Mouse (Mus musculus) forebrain, embryonic 10.5 days (tissue): ENCODE data around the gene Fam180a. TPM values are rescaled to one million over a fixed set of nuclear protein-coding genes. Genes with fewer than 3 reads are reported as not detected.

Source experiments
- DNase-seq: peaks from one replicate; pipeline ENCODE4 v3.0.0-alpha.2; 2017; ENCODE audit warnings: low spot score; ENCODE audit errors: extremely low spot score
- H3K27ac ChIP-seq: fragments of 300-500 bp; sonication (generic); 2 replicates; pipeline ENCODE4 v1.5.1; 2016; ENCODE audit warnings: mild to moderate bottlenecking
- H3K27me3 ChIP-seq: fragments of 300-500 bp; sonication (generic); 2 replicates; pipeline ENCODE4 v1.6.1; 2016; ENCODE audit warnings: mild to moderate bottlenecking; ENCODE audit not compliant: poor library complexity, severe bottlenecking
- H3K36me3 ChIP-seq: fragments of 300-500 bp; sonication (generic); replicated peaks from 2 replicates; pipeline ENCODE4 v1.6.1; 2016; ENCODE audit warnings: mild to moderate bottlenecking, moderate library complexity
- H3K4me1 ChIP-seq: fragments of 300-500 bp; sonication (generic); 2 replicates; pipeline ENCODE4 v1.6.1; 2016
- H3K4me3 ChIP-seq: fragments of 300-500 bp; sonication (generic); 2 replicates; pipeline ENCODE4 v1.5.1; 2016; ENCODE audit warnings: mild to moderate bottlenecking, moderate library complexity
- H3K9me3 ChIP-seq: fragments of 300-500 bp; sonication (generic); 2 replicates; pipeline ENCODE4 v1.6.1; 2016; ENCODE audit warnings: mild to moderate bottlenecking, moderate library complexity
- WGBS: fragments of 180-500 bp; shearing (Covaris S2); methylation state at CpG from one replicate; pipeline ENCODE4 v1.1.7; 2016; 5-methylcytosine and 5-hydroxymethylcytosine counted together
- polyA plus RNA-seq: library from polyadenylated mRNA; unstranded; fragments of >200 nt; fragmentation: Nextera tagmentation; extraction: Ambion mirVana; gene quantifications from 2 replicates; pipeline ENCODE4 v1.2.1, GENCODE M21; 2016

Fam180a gene
- polyA plus RNA-seq, 1 experiment from 2014 or later: not detected

GRCm38 (mm10) chr6:35337836-35338235, 11.9 kb upstream of the Fam180a start:
- DNase-seq: no peak
- H3K27ac ChIP-seq: no peak overlapping the region
- 81% methylated on average over 8 of the region's 8 CpGs for WGBS
- H3K4me1 ChIP-seq: peaks cover 19% of the 10 kb centered on the region
- H3K4me3 ChIP-seq: no peak overlapping the region
- no peaks in the 10 kb centered on the region for H3K9me3 ChIP-seq
- peaks cover 5% of the 10 kb centered on the region; the same call in 1 of the 2 replicates for H3K27me3 ChIP-seq
- H3K36me3 ChIP-seq: no peaks in the 10 kb centered on the region

- WGBS: 84% methylated on average over 5 of the region's 5 CpGs
- Histone ChIP-seq H3K27me3 (peaks cover 20% of the 10 kb centered on the region; the same call in 1 of the 2 replicates), H3K36me3 (no peaks in the 10 kb centered on the region)
Measured at GRCm38 (mm10) chr6:35335452-35335851, 9.5 kb upstream of the Fam180a start.

DNA sequence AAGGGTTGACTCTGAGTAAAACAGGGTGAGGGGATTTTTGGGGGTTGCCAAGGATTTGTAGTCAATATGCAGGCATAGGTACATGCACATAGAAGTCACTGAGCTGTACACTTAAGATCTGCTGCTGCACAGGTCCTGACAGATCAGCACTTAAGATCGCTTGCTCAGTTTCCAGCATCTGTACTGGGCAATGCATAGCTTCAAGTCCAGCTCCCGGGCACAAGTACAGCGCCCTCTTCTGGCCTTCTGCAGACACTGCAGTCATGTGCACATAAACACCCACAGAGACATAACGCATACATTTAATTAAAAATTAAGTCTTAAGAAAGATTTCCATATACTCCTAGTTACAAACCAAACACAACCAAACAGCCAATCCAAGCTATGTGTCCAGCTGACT, 8.3 kb upstream of the Fam180a start:
- Histone ChIP-seq H3K27ac (no peak overlapping the region), H3K4me1 (peaks cover 31% of the 10 kb centered on the region), H3K36me3 (no peaks in the 10 kb centered on the region), H3K9me3 (no peaks in the 10 kb centered on the region), H3K4me3 (no peak overlapping the region), H3K27me3 (peaks cover 20% of the 10 kb centered on the region; the same call in 1 of the 2 replicates)
- no peak for DNase-seq
- WGBS: 77% methylated on average over 4 of the region's 4 CpGs

More at GRCm38 (mm10) chr6:35335452-35335851, 9.5 kb upstream of the Fam180a start:
- no peak overlapping the region for H3K4me3 ChIP-seq
- no peak for DNase-seq
- H3K9me3 ChIP-seq: no peaks in the 10 kb centered on the region
- H3K4me1 ChIP-seq: peaks cover 31% of the 10 kb centered on the region
- no peak overlapping the region for H3K27ac ChIP-seq

- DNase-seq: no peak
- H3K36me3 ChIP-seq: no peaks in the 10 kb centered on the region
- WGBS: 12% methylated on average over 3 of the region's 3 CpGs
Measured at GRCm38 (mm10) chr6:35333632-35334031, 7.7 kb upstream of the Fam180a start.

GRCm38 (mm10) chr6:35330834-35331233, 4.9 kb upstream of the Fam180a start:
- no peaks in the 10 kb centered on the region for H3K9me3 ChIP-seq
- peaks cover 19% of the 10 kb centered on the region for H3K4me1 ChIP-seq
- 59% methylated on average over 6 of the region's 6 CpGs for WGBS
- no peak overlapping the region for H3K27ac ChIP-seq
- peaks cover 20% of the 10 kb centered on the region; the same call in 1 of the 2 replicates for H3K27me3 ChIP-seq
- H3K36me3 ChIP-seq: no peaks in the 10 kb centered on the region
- no peak overlapping the region for H3K4me3 ChIP-seq
- DNase-seq: no peak

More at GRCm38 (mm10) chr6:35333632-35334031, 7.7 kb upstream of the Fam180a start:
- peaks cover 20% of the 10 kb centered on the region; the same call in 1 of the 2 replicates for H3K27me3 ChIP-seq
- H3K4me1 ChIP-seq: peaks cover 26% of the 10 kb centered on the region
- no peaks in the 10 kb centered on the region for H3K9me3 ChIP-seq
- H3K27ac ChIP-seq: no peak overlapping the region
- no peak overlapping the region for H3K4me3 ChIP-seq

DNA sequence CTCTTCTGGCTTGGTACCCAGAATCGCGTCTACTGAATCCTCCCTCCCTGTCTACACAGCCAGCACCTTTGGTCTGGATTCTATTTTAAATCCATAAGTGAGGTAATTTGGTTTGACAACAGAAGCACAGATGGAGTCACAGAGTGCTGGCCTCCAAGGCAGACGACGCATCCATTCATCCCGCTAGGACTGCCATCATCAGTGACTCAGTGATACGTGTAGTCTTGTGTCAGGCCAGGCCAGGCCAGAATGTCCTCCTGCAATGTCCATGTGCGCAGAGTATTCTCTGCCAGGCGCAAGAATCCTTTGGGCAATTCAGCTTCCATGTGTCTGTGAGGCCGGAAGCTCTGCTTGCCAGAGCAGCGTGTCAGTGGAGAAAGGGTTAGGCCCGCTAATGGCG, 4.0 kb upstream of the Fam180a start:
- no peaks in the 10 kb centered on the region for H3K9me3 ChIP-seq
- H3K4me1 ChIP-seq: peaks cover 19% of the 10 kb centered on the region
- H3K27me3 ChIP-seq: peaks cover 15% of the 10 kb centered on the region; the same call in 1 of the 2 replicates
- DNase-seq: no peak
- 93% methylated on average over 12 of the region's 12 CpGs for WGBS
- H3K4me3 ChIP-seq: no peak overlapping the region
- H3K27ac ChIP-seq: no peak overlapping the region
- no peaks in the 10 kb centered on the region for H3K36me3 ChIP-seq

GRCm38 (mm10) chr6:35324306-35324705, 1.6 kb downstream of the Fam180a start:
- Histone ChIP-seq H3K27me3 (no peaks in the 10 kb centered on the region), H3K27ac (no peak overlapping the region), H3K36me3 (no peaks in the 10 kb centered on the region), H3K9me3 (no peaks in the 10 kb centered on the region), H3K4me1 (no peaks in the 10 kb centered on the region), H3K4me3 (no peak overlapping the region)
- 82% methylated on average over 9 of the region's 9 CpGs for WGBS
- no peak for DNase-seq

GRCm38 (mm10) chr6:35323046-35323445, 2.9 kb downstream of the Fam180a start:
- Histone ChIP-seq H3K36me3 (no peaks in the 10 kb centered on the region), H3K4me1 (no peaks in the 10 kb centered on the region), H3K27ac (no peak overlapping the region), H3K27me3 (no peaks in the 10 kb centered on the region), H3K9me3 (no peaks in the 10 kb centered on the region), H3K4me3 (no peak overlapping the region)
- DNase-seq: no peak
- WGBS: 71% methylated on average over 1 of the region's 1 CpGs

DNA sequence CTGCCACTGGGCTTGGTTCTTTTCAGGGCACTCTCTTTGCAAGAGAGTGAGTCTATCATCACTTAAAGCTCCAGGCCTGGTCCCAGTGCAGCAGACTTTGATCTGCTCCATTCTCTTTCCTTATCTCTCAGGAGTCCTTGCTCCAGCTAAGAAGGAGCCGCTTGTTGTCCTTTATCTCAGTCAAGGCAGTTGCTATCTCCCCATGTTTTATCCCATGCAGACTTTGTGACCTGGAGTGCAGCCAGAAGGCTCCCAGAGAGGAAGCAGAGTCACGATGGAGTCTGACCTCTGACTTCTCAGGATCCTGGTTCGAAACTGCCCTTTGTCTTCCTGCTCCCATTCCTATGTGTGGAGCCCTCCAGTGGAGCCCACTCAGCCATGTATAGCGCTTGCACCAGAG, 4.8 kb downstream of the Fam180a start:
- Histone ChIP-seq H3K4me3 (no peak overlapping the region), H3K9me3 (no peaks in the 10 kb centered on the region), H3K27me3 (no peaks in the 10 kb centered on the region), H3K4me1 (no peaks in the 10 kb centered on the region), H3K27ac (no peak overlapping the region), H3K36me3 (no peaks in the 10 kb centered on the region)
- DNase-seq: no peak
- 88% methylated on average over 4 of the region's 4 CpGs for WGBS

DNA sequence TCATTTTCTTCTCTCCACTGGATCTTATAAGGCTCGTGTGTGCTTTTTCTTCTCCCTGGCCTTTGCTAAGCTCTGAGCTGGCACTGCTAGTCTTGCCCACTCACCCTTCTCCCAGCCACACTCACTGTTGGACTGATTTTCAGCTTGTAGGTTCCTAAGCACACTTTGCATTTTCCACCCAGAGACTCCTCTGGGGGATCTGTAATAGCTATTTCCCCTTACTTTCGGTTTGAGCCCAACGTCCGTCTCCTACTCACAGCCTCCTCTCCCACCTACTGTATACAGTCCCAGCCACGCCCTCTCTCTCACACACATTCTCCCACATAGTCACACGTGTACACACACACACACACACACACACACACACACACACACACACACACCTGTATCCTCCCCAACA, 6.1 kb downstream of the Fam180a start:
- Histone ChIP-seq H3K4me3 (no peak overlapping the region), H3K9me3 (no peaks in the 10 kb centered on the region), H3K4me1 (no peaks in the 10 kb centered on the region), H3K36me3 (no peaks in the 10 kb centered on the region), H3K27ac (no peak overlapping the region), H3K27me3 (no peaks in the 10 kb centered on the region)
- DNase-seq: no peak
- WGBS: 86% methylated on average over 6 of the region's 6 CpGs

- 93% methylated on average over 8 of the region's 8 CpGs for WGBS
- Histone ChIP-seq H3K4me3 (no peak overlapping the region), H3K9me3 (no peaks in the 10 kb centered on the region), H3K36me3 (no peaks in the 10 kb centered on the region), H3K27ac (no peak overlapping the region), H3K4me1 (0 out of 2 replicates have a peak, but pooled peaks cover under 1% of the 10 kb centered on the region), H3K27me3 (no peaks in the 10 kb centered on the region)
- DNase-seq: no peak
Measured at GRCm38 (mm10) chr6:35313520-35313919, 12.4 kb downstream of the Fam180a start.

DNA sequence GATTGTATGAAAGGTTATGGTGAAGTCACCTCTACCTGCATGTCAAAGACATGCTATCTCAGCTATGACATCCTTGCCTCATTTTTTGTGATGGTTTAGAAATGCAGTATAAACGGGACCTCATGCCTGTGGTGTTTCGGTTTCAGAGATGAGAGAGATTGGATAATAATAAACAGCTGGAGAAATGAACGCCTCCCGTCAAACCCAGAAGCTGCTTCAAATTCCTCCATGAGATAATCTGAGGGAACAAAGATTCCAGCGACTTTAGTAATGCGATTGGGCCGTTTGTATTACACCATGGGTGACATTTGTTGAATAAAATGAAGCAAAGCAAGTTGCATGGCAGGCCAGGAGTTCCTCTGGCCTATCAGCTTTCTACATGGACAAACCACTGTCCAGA, 16.5 kb downstream of the Fam180a start:
- no peak overlapping the region for H3K27ac ChIP-seq
- no peaks in the 10 kb centered on the region for H3K27me3 ChIP-seq
- no peak overlapping the region for H3K4me3 ChIP-seq
- 80% methylated on average over 7 of the region's 7 CpGs for WGBS
- H3K4me1 ChIP-seq: peaks cover 7% of the 10 kb centered on the region
- H3K9me3 ChIP-seq: no peaks in the 10 kb centered on the region
- no peak for DNase-seq
- no peaks in the 10 kb centered on the region for H3K36me3 ChIP-seq

DNA sequence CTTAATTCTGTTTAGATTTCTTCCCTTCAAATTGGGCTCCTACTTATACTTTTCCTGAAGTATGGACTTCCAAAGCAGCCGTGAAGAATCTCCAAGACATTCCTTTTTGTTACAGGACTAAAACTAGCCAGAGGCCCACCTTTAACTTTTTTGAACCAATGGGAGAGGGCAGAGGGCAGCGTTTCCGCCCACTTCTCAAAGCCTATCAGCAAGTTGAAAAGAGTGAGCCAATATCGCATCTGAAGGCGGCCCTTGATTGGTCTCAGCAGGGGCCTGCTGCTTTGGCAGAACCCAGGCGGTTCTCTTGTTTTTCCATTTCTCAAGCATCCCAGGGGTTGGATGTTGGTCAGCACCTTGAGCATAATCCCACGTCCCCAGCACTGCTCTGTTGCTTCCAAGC, 17.9 kb downstream of the Fam180a start, which contains the start of gene Slc13a4:
Slc13a4 (minus strand) TSS at position 95 of the 400 bp plus-strand sequence.
- H3K4me3 ChIP-seq: no peak within 1 kb of the TSS
- 12% methylated on average over 7 of the region's 7 CpGs for WGBS
- peaks cover 7% of the 10 kb centered on the region for H3K4me1 ChIP-seq
- no peaks in the 10 kb centered on the region for H3K9me3 ChIP-seq
- no peaks in the 10 kb centered on the region for H3K27me3 ChIP-seq
- DNase-seq: no peak
- no peaks in the 10 kb centered on the region for H3K36me3 ChIP-seq
- H3K27ac ChIP-seq: no peak within 1 kb of the TSS

DNA sequence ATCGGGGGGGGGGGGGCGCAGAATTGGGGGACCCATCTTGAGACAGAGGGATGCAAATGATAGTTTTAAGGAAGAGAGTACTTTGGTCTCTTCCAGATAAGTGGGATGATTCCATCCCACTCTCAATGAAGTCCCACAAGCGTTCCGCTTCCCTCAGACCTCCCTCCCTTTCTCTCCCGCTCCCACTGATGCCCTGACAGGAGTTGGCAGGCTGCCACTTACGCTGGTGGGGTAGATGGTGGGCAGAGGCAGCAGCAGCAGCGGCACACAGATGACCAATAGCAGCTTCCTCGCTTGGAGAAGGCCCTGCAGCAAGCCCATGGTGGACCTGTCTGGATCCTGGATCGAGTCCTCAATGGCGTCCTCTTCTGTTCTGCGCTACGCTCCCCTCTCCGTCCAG, 18.8 kb downstream of the Fam180a start:
- Histone ChIP-seq H3K4me3 (no peak overlapping the region), H3K27me3 (no peaks in the 10 kb centered on the region), H3K4me1 (peaks cover 7% of the 10 kb centered on the region), H3K36me3 (no peaks in the 10 kb centered on the region), H3K27ac (no peak overlapping the region), H3K9me3 (no peaks in the 10 kb centered on the region)
- DNase-seq: no peak
- WGBS: 84% methylated on average over 13 of the region's 13 CpGs
